Mouse (Mus musculus) testis, adult 10 weeks (tissue): Measurements from ENCODE around the gene Anln. TPM values are rescaled to one million over a fixed set of nuclear protein-coding genes. Genes with fewer than 3 reads are reported as not detected.

Source experiments
- polyA plus RNA-seq: library from polyadenylated mRNA; stranded (reverse); fragments of 350-450 nt; fragmentation: Illumina TruSeq; extraction: RNeasy Lipid Tissue Mini Kit (QIAGEN cat#74804); gene quantifications from one replicate; pipeline ENCODE4 v1.2.3, GENCODE M21; 2014; ENCODE audit warnings: low read depth, low replicate concordance

Gene Anln
- polyA plus RNA-seq: 43.3 TPM

DNA sequence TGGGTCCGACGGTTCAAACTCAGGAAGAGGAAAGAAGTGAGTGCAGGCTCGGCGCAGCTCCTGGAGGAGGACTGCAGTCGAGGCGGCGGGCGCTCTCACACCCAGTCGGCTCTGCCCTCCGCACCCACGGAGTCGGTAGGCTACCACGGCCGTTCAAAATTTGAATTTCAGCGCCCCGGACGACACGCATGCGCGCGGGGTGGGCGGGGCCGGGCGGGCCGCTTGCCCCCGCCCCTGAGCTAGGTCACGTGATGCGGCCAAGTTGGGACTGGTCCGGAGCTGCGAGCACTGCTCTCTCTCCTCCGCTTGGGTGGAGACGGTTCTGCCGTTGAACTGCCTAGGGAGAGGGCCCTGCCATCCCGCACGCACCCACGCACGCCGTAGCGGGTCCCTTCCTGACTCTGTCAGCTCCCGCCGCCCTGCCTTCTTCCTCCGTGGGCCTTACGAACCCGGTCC lies at the start of gene Anln:
Anln (minus strand) TSS at position 168 of the 456 bp plus-strand sequence.

DNA sequence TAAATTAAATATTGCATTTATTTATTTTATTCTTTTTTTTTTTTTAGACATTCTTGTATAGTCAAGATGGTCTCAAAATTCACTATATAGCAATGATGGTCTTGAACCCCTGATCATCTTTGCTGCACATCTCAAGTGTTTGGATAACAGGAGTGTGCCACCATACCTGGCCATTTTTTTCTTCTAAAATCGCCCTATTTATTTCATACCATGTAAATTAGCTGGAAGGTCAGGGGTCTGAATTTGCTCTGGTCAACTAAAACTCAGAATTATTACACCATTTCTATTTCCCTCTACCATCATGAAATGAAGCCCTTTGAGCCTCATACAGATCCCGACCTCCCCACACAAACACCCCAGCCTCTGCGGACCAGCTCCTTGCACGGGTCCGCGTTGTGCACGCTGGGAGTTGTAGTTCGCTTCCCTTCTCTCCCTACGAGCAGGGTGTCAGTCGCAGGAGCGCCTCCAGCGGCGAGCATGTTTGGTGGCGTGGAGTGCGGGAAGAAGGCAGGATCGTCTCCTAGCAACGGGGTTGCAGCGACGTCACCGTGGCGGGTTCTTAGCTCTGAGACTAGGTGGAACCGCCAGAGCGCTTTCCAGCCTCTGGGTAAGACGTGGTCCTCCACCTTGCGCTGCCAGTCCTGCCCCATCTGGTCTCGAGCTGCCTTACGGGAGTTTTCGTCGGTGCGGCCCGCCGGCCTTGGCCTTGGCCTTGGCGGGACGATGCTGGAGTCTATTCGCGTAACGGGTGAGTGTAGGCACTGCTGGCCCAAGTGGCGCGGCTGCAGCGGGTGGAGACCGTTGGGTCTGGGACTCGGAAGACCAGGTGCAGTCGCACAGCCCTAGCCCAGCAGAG lies 22.2 kb upstream of the Anln start, which contains the start of gene 9530077C05Rik:
9530077C05Rik (plus strand) TSS at position 512 of the 856 bp plus-strand sequence.

DNA sequence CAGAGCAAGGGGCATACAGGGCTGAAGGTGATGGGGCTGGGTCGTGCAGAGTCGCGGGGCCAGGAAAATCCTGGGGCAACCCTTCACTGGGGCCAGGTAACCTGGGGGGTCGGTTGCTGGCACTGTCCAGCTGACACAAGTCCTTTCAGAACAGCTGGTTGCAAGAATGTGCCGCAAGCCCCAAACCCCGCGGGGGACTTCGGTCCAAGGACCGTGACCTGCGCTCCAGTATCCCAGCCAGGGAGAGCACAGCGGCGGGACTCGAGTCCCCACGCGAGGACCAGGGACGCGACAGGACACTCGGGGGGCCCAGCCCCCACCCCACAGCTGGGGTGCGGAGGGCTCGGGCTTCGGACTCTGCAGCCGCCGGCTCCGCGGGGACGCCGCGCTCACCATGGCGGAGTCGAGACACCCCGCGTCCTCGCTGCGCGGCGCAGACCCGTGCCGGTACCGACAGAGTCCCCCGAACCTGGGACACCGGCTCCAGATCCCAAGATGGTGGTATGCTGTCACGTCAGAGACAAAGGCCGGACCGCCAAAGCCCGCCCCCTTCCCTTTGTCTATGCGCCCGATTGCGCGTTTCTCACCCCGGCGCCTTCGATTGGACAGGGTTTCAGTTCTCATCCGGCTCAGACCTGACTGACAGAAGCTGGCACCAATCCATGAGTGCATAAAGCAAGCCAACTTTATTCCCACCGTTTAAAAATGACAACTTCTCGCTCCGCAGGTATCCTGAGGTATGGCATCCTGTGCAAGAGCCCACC lies 81.7 kb downstream of the Anln start, which contains the start of gene Zfp810:
Zfp810 (minus strand) TSS at position 493 of the 764 bp plus-strand sequence.

Other genes with a start within 250 kb of the Anln start
- gene Pigyl, start 232.3 kb downstream of the Anln start, polyA plus RNA-seq: 5.6 TPM
- 0.45 TPM for gene Zfp872, start 201.1 kb downstream of the Anln start, polyA plus RNA-seq
- 32.2 TPM for gene Zfp809, start 163.5 kb downstream of the Anln start, polyA plus RNA-seq
- gene Zfp599, start 129.3 kb downstream of the Anln start, polyA plus RNA-seq: 0.32 TPM
- 6.1 TPM for gene Zfp810, start 81.5 kb downstream of the Anln start, polyA plus RNA-seq
- 75.0 TPM for gene 9530077C05Rik, start 22.3 kb upstream of the Anln start, polyA plus RNA-seq
- not detected for gene Gm17545, start 65.1 kb upstream of the Anln start, polyA plus RNA-seq
- 117 TPM for gene Rp9, start 80.6 kb upstream of the Anln start, polyA plus RNA-seq
- gene Bbs9, start 86.5 kb upstream of the Anln start, polyA plus RNA-seq: 84.0 TPM